Mouse (Mus musculus) Patski (cell line): ENCODE results near the gene Atp5mpl. TPM values are rescaled to one million over a fixed set of nuclear protein-coding genes. Genes with fewer than 3 reads are reported as not detected.

Experiments
- ATAC-seq: fragments of 100-300 bp; one replicate; pipeline ENCODE4 v1.8.0; 2021
- CTCF ChIA-PET: fragments of 350-600 bp; sonication (Branson Sonifier 250); formaldehyde crosslinking; loops from one replicate; lab custom pipeline; 2022; ENCODE audit warnings: inconsistent platforms; lab: Charles Lee
- POLR2A ChIA-PET: fragments of 350-600 bp; sonication (Branson Sonifier 250); formaldehyde crosslinking; loops from one replicate; lab custom pipeline; 2022; ENCODE audit warnings: antibody characterized with exemption, inconsistent platforms; lab: Charles Lee
- DNase-seq: peaks from one replicate; pipeline ENCODE4 v3.0.0-alpha.2; 2011; ENCODE audit warnings: low read depth, low spot score
- H3K27me3 ChIP-seq: fragments of 371-371 bp; one replicate; pipeline ENCODE4 v1.5.1; 2021
- CTCF ChIP-seq: fragments of 100-300 bp; IDR thresholded peaks from one replicate; pipeline ENCODE4 v1.5.1; 2021
- in situ Hi-C: fragments of 300-500 bp; cut with MboI; formaldehyde crosslinking; loops from 3 replicates; pipeline ENCODE4 v1.11.1; 2018; ENCODE audit warnings: low pct_unique_long_range_greater_than_20kb, mixed read lengths
- polyA plus RNA-seq: library from polyadenylated mRNA; unstranded; gene quantifications from one replicate; pipeline ENCODE4 v1.2.3, GENCODE M21; 2021

Atp5mpl gene
- polyA plus RNA-seq, 1 experiment from 2014 or later, result 472 TPM

- in situ Hi-C loops, result no loop called here
- peaks cover 15% of the 10 kb centered on the region for H3K27me3 ChIP-seq
These were observed 14.2 kb upstream of the Atp5mpl start, which contains the start of gene Rd3l for GRCm38 (mm10) chr12:111980887-111981367. Rd3l (minus strand) TSS chr12:111981317.

GRCm38 (mm10) chr12:111978274-111978673 is 11.5 kb upstream of the Atp5mpl start:
- no peak for TF ChIP-seq CTCF
- ATAC-seq (no peak), DNase-seq (no peak)
- H3K27me3 ChIP-seq, result peaks cover 11% of the 10 kb centered on the region
- POLR2A ChIA-PET, result no interaction called here
- CTCF ChIA-PET, result interaction anchor here (1.2 kb wide), 1 partner anchor 11 kb away, joined by 3 read pairs; no protein-coding TSS in a partner anchor
- in situ Hi-C loops, result no loop called here

More at GRCm38 (mm10) chr12:111980887-111981367, 14.2 kb upstream of the Atp5mpl start, which contains the start of gene Rd3l:
- ChIA-PET POLR2A (no interaction called here), CTCF (interaction anchor here (0.8 to 1.6 kb wide), 3 partner anchors 12 to 21 kb away, joined by 3 read pairs; partner anchors contain the start of gene Atp5mpl)
- no peak for TF ChIP-seq CTCF
- DNase-seq (no peak), ATAC-seq (no peak)

DNA sequence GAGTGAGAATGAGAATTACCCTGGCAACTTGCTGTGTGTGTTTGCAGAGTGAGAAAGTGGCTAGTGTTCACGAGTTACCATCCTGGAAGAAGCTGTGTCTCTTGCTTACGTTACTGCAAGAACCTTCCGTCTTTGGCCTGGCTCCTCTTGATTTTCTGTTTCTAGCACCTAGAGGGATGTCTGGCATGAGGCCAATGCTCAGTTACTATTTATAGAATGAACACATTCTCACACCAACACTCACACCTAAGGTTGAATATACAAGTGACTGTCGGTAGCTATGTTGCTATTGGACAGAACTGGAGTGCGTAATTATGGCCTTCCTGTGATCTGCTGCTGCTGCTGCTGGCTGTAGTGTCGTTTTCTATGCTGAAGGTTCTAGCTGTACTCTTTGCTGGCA is 10.4 kb upstream of the Atp5mpl start:
- in situ Hi-C loops, result no loop called here
- ChIA-PET CTCF (no interaction called here), POLR2A (interaction anchor here (1.2 kb wide), 1 partner anchor 11 kb away, joined by 3 read pairs; no protein-coding TSS in a partner anchor)
- ATAC-seq (no peak), DNase-seq (no peak)
- peaks cover 11% of the 10 kb centered on the region for H3K27me3 ChIP-seq
- TF ChIP-seq CTCF, result no peak

GRCm38 (mm10) chr12:111974578-111974977 is 7.8 kb upstream of the Atp5mpl start:
- ChIA-PET CTCF (no interaction called here), POLR2A (no interaction called here)
- ATAC-seq, result no peak
- DNase-seq, result no peak
- H3K27me3 ChIP-seq, result peaks cover 7% of the 10 kb centered on the region
- TF ChIP-seq CTCF, result no peak
- in situ Hi-C loops, result no loop called here

DNA sequence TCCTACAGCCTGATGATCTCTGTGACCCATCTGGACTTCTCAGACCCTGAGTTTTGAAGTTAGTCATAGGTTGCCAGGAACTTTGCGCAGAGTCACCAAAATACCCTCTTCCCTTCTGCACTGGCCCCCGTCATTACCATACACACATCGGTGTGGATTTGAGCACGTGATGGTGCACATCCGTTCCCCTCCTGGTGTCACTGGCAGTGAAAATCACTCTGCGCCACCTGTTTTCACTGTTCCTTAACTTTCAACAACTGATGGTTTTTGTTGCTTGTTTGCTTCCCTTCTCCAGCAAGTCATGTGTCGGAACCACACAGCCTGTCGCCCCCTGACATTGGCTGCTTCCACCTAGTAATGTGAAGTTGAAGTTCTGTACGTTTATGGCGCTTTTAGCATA is 5.7 kb upstream of the Atp5mpl start:
- peaks cover 7% of the 10 kb centered on the region for H3K27me3 ChIP-seq
- ATAC-seq, result no peak
- no peak for DNase-seq
- POLR2A ChIA-PET, result no interaction called here
- TF ChIP-seq CTCF, result no peak
- in situ Hi-C loops, result no loop called here
- CTCF ChIA-PET, result no interaction called here

DNA sequence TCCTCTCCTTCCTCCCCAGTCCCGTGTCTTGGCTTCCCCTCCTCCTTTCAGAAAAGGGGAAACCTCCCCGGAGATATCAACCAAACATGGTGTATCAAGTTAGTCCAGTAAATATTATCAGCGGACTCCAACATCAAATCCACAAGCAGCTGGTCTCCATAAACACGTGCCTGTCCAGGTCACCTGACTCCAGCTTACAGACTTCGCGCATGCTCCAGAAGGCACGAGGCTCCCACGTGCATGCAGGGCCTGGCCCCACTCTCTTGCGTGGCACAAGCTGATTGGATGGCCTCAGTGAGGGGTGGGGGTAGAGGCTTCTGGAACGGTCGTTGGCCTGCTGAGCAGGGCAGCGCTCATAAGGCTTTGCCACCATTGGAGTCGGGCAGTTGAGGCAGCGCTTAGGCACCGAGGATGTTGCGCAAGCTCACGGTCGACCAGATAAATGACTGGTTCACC is 4.5 kb upstream of the Atp5mpl start, which contains the start of gene Tdrd9:
TSS of gene Tdrd9 (plus strand) at position 329 of the 456 bp plus-strand sequence.
- TF ChIP-seq CTCF, result no peak
- ATAC-seq, result no peak
- in situ Hi-C loops, result no loop called here
- H3K27me3 ChIP-seq, result peaks cover 7% of the 10 kb centered on the region
- ChIA-PET POLR2A (no interaction called here), CTCF (interaction anchor here (1.3 kb wide), 1 partner anchor 14 kb away, joined by 3 read pairs; no protein-coding TSS in a partner anchor)
- DNase-seq, result no peak

DNA sequence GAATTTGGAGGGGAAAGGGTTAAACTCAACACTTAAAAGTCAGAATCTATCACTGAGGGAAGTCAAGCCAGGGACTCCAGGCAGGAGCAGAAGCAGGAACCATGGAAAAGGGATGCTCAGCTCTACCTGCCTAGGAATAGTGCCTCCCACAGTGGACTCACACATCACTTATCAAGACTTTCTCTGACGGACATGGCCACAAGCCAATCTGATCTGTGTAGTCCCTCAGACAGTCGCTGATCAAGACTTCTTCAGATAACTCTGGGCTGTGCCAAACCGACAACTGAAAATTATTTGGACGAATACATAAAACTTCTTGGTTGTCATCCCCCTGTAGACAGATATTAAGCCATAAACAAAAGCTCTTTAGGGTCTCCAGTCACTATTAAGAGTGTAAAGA is 3.3 kb upstream of the Atp5mpl start:
- ATAC-seq (no peak), DNase-seq (no peak)
- ChIA-PET POLR2A (no interaction called here), CTCF (no interaction called here)
- in situ Hi-C loops, result no loop called here
- H3K27me3 ChIP-seq, result peaks cover 7% of the 10 kb centered on the region
- TF ChIP-seq CTCF, result no peak

- no peak for ATAC-seq
- no peaks in the 10 kb centered on the region for H3K27me3 ChIP-seq
- DNase-seq, result no peak
- TF ChIP-seq CTCF, result no peak
- in situ Hi-C loops, result no loop called here
- POLR2A ChIA-PET, result no interaction called here
- CTCF ChIA-PET, result interaction anchor here (1.2 kb wide), 1 partner anchor 38 kb away, joined by 3 read pairs; no protein-coding TSS in a partner anchor
These were observed 3.4 kb downstream of the Atp5mpl start for GRCm38 (mm10) chr12:111963339-111963738.

GRCm38 (mm10) chr12:111958101-111958865 is 8.5 kb downstream of the Atp5mpl start:
- ATAC-seq, result no peak
- CTCF ChIA-PET, result interaction anchor here (0.8 to 1.5 kb wide), 3 partner anchors 9 to 142 kb away, joined by 3 to 5 read pairs (median 3); partner anchors contain the start of gene Atp5mpl
- POLR2A ChIA-PET, result interaction anchor here (0.7 kb wide), 1 partner anchor 9 kb away, joined by 3 read pairs; no protein-coding TSS in a partner anchor
- in situ Hi-C loops, result no loop called here
- peak; percentile 79 for TF ChIP-seq CTCF
- H3K27me3 ChIP-seq, result no peaks in the 10 kb centered on the region
- no peak for DNase-seq

GRCm38 (mm10) chr12:111956173-111956572 is 10.6 kb downstream of the Atp5mpl start:
- CTCF ChIA-PET, result no interaction called here
- POLR2A ChIA-PET, result no interaction called here

More at GRCm38 (mm10) chr12:111956173-111956572, 10.6 kb downstream of the Atp5mpl start:
- TF ChIP-seq CTCF, result no peak
- DNase-seq (no peak), ATAC-seq (no peak)
- no peaks in the 10 kb centered on the region for H3K27me3 ChIP-seq
- in situ Hi-C loops, result no loop called here
